Mouse (Mus musculus): ENCODE measurements around the gene Trabd2b.

- TF ChIP-seq CTCF (IDR thresholded peaks at IDR 0.05; ENCODE audit: borderline replicate concordance, insufficient read depth, low read depth, low read length), result no peak
- TF ChIP-seq POLR2A (IDR thresholded peaks at IDR 0.05; ENCODE audit: borderline replicate concordance, insufficient read depth, low read length), result no peak
These were observed 150.4 kb downstream of the Trabd2b start for GRCm38 (mm10) chr4:114556880-114557279.
